Mouse (Mus musculus): ENCODE data around the gene Kl. TPM values are rescaled to one million over a fixed set of nuclear protein-coding genes. Genes with fewer than 3 reads are reported as not detected.

Kl gene
- polyA plus RNA-seq, 1 experiment from 2014 or later = 37.2 TPM

DNA sequence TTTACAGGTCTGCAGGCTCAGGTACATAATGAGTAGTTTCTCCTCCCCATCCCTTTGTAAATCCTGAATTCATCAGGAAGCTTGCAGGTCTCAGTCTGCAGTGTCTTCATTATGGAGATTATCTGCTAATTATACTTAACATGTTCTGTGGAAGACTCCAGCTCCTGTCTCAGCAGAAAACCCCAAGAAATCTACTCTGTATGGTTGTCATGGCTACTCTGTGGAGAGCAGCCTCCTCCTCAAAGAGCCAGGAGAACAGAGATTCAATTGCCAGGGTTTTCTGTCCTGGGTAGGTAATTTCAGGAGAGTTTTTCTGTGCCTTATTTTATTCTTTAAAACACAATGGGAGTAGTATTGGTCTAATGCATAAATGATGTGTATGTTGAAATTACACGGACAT lies 70.5 kb downstream of the Kl start:
- Histone ChIP-seq H3K9me3 (ENCODE audit: low read length) (no peaks in the 10 kb centered on the region), H3K4me3 (ENCODE audit: low read length) (no peak overlapping the region), H3K27ac (ENCODE audit: low read length) (no peak overlapping the region), H3K36me3 (ENCODE audit: insufficient read depth, low read length) (no peaks in the 10 kb centered on the region), H3K4me2 (replicated peaks; ENCODE audit: low read depth, low read length) (peak overlapping the region; percentile 5; the same call in 1 of the 2 replicates), H3K9ac (replicated peaks; ENCODE audit: low read length) (no peak overlapping the region), H3K27me3 (ENCODE audit: insufficient read depth, low read length) (no peaks in the 10 kb centered on the region), H3K4me1 (ENCODE audit: insufficient read depth, low read length) (peaks cover 14% of the 10 kb centered on the region; the same call in 1 of the 2 replicates)
- ATAC-seq (ENCODE audit: low FRiP score, low TSS enrichment) = no peak
- WGBS = 23% methylated on average over 1 of the region's 1 CpGs

DNA sequence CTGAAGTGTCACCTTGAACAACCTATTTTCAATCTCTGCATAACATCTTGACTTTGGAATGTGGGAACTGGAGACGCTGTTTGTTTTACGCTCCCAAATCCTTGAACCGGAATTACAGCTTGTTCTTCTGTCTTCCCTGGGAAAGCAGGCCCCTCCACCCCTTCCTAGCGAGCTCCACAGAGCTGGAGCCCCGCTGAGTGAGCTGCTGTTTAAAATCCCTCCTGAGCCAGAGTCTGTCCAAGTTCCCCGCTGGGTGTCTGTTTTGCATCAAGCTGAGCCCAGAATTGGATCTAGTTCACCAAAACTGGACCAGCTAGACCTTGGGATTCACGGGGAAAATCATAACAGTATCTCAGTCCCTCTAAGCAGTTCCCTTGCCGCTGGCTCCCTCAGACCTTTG lies 71.1 kb downstream of the Kl start:
- no peak overlapping the region for H3K4me3 ChIP-seq (ENCODE audit: low read length)
- H3K36me3 ChIP-seq (ENCODE audit: insufficient read depth, low read length) = no peaks in the 10 kb centered on the region
- no peak for ATAC-seq (ENCODE audit: low FRiP score, low TSS enrichment)
- no peaks in the 10 kb centered on the region for H3K27me3 ChIP-seq (ENCODE audit: insufficient read depth, low read length)
- WGBS = 11% methylated on average over 8 of the region's 8 CpGs
- H3K4me2 ChIP-seq (replicated peaks; ENCODE audit: low read depth, low read length) = peak overlapping the region; percentile 5
- H3K9me3 ChIP-seq (ENCODE audit: low read length) = no peaks in the 10 kb centered on the region
- no peak overlapping the region; the same call in 1 of the 2 replicates for H3K9ac ChIP-seq (replicated peaks; ENCODE audit: low read length)
- peaks cover 14% of the 10 kb centered on the region; the same call in 1 of the 2 replicates for H3K4me1 ChIP-seq (ENCODE audit: insufficient read depth, low read length)
- no peak overlapping the region for H3K27ac ChIP-seq (ENCODE audit: low read length)

DNA sequence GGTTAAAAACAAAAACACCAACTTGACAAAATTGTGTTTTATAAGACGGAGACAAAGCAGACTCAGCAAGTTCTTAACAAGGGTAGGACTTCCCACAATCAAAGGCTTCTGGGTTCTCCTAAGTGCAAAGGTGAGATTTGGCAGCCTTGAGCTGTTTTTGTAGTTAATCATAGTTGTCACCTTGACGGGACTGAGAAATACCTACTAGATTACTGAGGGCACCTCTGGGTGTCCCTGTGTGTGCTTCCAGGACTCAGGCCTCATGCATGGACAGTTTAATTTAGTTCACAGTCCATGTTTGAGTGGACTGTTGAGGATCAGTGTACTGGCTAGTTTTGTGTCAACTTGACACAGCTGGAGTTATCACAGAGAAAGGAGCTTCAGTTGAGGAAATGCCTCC lies 72.1 kb downstream of the Kl start:
- no peaks in the 10 kb centered on the region for H3K36me3 ChIP-seq (ENCODE audit: insufficient read depth, low read length)
- H3K4me2 ChIP-seq (replicated peaks; ENCODE audit: low read depth, low read length) = no peak overlapping the region
- H3K4me1 ChIP-seq (ENCODE audit: insufficient read depth, low read length) = peaks cover 11% of the 10 kb centered on the region; the same call in 1 of the 2 replicates
- no peak overlapping the region for H3K9ac ChIP-seq (replicated peaks; ENCODE audit: low read length)
- ATAC-seq (ENCODE audit: low FRiP score, low TSS enrichment) = no peak
- H3K9me3 ChIP-seq (ENCODE audit: low read length) = no peaks in the 10 kb centered on the region
- H3K4me3 ChIP-seq (ENCODE audit: low read length) = no peak overlapping the region
- WGBS = 61% methylated on average over 2 of the region's 2 CpGs
- no peaks in the 10 kb centered on the region for H3K27me3 ChIP-seq (ENCODE audit: insufficient read depth, low read length)
- H3K27ac ChIP-seq (ENCODE audit: low read length) = no peak overlapping the region

DNA sequence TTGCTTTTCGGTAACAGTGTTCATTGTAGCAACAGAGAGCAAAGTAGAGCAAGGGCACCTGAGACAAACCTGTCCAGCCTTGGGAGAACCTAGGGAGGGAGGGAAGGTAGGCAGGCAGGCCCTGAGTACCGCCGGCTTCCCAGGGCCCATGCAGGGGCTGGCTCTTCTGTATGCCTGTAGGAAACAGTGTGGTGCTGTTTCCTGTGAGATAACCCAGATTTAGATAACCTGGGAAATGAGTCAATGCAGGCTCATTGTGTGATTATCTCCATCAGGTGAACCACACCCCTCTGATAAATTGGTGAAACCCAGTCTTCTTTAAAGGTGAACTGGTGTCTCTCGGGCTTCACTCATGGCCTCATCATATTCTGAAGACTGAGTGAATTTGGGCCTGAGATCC lies 73.7 kb downstream of the Kl start:
- Histone ChIP-seq H3K27ac (ENCODE audit: low read length) (no peak overlapping the region), H3K9me3 (ENCODE audit: low read length) (no peaks in the 10 kb centered on the region), H3K4me2 (replicated peaks; ENCODE audit: low read depth, low read length) (no peak overlapping the region), H3K9ac (replicated peaks; ENCODE audit: low read length) (no peak overlapping the region), H3K4me3 (ENCODE audit: low read length) (no peak overlapping the region), H3K36me3 (ENCODE audit: insufficient read depth, low read length) (no peaks in the 10 kb centered on the region), H3K4me1 (ENCODE audit: insufficient read depth, low read length) (peaks cover 7% of the 10 kb centered on the region; the same call in 1 of the 2 replicates), H3K27me3 (ENCODE audit: insufficient read depth, low read length) (no peaks in the 10 kb centered on the region)
- no peak for ATAC-seq (ENCODE audit: low FRiP score, low TSS enrichment)
- 93% methylated on average over 4 of the region's 4 CpGs for WGBS

DNA sequence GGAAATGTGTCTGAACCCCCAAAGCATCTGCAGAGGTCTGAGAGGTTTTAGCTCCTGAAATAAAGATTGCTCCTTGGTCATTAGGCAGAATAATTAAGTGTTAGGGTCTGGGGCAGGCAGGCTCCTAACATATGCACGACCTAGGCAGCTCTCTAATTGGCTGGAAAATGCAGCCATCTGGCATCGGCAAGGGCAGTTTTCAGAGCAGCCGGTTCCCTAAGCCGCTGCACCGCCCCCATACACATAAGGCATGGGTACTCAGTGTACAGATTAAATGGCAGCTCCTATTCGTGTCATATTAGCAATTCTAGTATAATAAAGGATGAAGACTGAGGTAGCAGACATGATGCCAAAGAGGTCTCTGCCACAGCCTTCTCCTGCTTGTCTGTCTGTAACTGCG lies 74.8 kb downstream of the Kl start:
- H3K27me3 ChIP-seq (ENCODE audit: insufficient read depth, low read length) = no peaks in the 10 kb centered on the region
- H3K4me1 ChIP-seq (ENCODE audit: insufficient read depth, low read length) = peaks cover 13% of the 10 kb centered on the region; the same call in 1 of the 2 replicates
- no peaks in the 10 kb centered on the region for H3K9me3 ChIP-seq (ENCODE audit: low read length)
- H3K9ac ChIP-seq (replicated peaks; ENCODE audit: low read length) = no peak overlapping the region
- no peak overlapping the region for H3K4me3 ChIP-seq (ENCODE audit: low read length)
- ATAC-seq (ENCODE audit: low FRiP score, low TSS enrichment) = no peak
- H3K4me2 ChIP-seq (replicated peaks; ENCODE audit: low read depth, low read length) = no peak overlapping the region
- H3K36me3 ChIP-seq (ENCODE audit: insufficient read depth, low read length) = no peaks in the 10 kb centered on the region
- 57% methylated on average over 7 of the region's 7 CpGs for WGBS
- no peak overlapping the region for H3K27ac ChIP-seq (ENCODE audit: low read length)

DNA sequence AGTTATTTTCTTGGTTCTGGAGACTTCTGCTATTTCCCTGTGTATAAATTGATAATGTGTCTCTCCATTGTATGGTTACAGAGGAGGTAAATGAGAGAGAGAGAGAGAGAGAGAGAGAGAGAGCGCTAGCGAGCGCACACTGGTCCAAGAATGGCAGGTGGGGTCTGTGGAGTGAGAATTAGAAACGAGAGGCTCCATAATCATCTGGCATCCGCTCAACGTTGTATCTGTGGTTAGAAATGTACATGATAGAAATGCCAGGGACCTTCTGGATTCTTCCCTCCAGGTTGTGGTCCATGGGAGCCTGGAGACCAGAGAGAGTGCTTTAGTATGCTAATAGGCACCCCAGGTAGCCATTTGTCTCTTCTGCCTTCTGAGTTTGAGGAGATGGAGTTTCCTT lies 76.5 kb downstream of the Kl start:
- WGBS = 80% methylated on average over 6 of the region's 6 CpGs
- Histone ChIP-seq H3K4me3 (ENCODE audit: low read length) (no peak overlapping the region), H3K27me3 (ENCODE audit: insufficient read depth, low read length) (no peaks in the 10 kb centered on the region), H3K4me2 (replicated peaks; ENCODE audit: low read depth, low read length) (no peak overlapping the region), H3K4me1 (ENCODE audit: insufficient read depth, low read length) (peaks cover 6% of the 10 kb centered on the region; the same call in 1 of the 2 replicates), H3K36me3 (ENCODE audit: insufficient read depth, low read length) (no peaks in the 10 kb centered on the region), H3K9me3 (ENCODE audit: low read length) (no peaks in the 10 kb centered on the region), H3K9ac (replicated peaks; ENCODE audit: low read length) (no peak overlapping the region), H3K27ac (ENCODE audit: low read length) (no peak overlapping the region)
- ATAC-seq (ENCODE audit: low FRiP score, low TSS enrichment) = no peak

DNA sequence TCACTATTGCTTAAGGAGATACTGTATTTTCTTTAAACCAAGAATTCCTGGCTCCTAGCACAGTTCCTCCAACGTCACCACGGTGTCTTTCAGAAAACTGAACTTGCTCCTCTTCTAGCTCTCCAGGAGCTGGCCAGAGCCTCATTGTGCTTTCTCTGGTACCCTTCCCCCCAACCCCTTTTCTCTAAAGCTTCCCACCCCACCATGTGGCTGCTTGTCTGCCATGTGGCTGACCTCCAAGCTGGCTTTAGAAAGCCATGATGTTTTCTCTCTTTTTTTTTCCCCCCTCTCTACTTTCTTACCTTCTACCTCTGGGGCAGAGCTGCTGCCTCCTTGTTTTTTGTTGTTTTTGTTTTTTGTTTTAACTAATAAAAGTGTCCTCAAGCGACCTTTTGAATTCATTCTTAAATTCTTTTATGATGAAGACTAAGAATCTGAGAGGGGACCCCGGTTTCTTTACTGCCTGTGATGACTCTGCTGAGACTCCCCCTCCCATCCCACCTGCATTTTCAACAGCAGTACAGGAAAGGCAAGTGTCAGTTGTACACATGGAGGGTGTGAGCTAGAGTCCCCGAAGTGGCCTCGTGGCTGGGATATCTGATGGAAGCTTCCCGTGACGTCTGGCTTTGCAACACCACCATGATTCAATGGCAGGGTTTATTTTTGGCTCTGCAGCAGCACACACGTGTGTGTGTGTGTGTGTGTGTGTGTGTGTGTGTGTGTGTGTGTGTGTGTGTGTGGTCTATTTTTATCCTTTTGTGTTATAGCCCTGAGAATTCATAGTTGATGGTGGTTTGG lies 82.5 kb downstream of the Kl start:
- no peak overlapping the region for H3K9ac ChIP-seq (replicated peaks; ENCODE audit: low read length)
- H3K27ac ChIP-seq (ENCODE audit: low read length) = no peak overlapping the region
- H3K9me3 ChIP-seq (ENCODE audit: low read length) = no peaks in the 10 kb centered on the region
- WGBS = 60% methylated on average over 9 of the region's 9 CpGs
- no peak for ATAC-seq (ENCODE audit: low FRiP score, low TSS enrichment)
- peaks cover 6% of the 10 kb centered on the region; the same call in 1 of the 2 replicates for H3K4me1 ChIP-seq (ENCODE audit: insufficient read depth, low read length)
- H3K36me3 ChIP-seq (ENCODE audit: insufficient read depth, low read length) = peaks cover 15% of the 10 kb centered on the region; the same call in 1 of the 2 replicates
- no peak overlapping the region for H3K4me2 ChIP-seq (replicated peaks; ENCODE audit: low read depth, low read length)
- H3K4me3 ChIP-seq (ENCODE audit: low read length) = no peak overlapping the region
- no peaks in the 10 kb centered on the region for H3K27me3 ChIP-seq (ENCODE audit: insufficient read depth, low read length)

DNA sequence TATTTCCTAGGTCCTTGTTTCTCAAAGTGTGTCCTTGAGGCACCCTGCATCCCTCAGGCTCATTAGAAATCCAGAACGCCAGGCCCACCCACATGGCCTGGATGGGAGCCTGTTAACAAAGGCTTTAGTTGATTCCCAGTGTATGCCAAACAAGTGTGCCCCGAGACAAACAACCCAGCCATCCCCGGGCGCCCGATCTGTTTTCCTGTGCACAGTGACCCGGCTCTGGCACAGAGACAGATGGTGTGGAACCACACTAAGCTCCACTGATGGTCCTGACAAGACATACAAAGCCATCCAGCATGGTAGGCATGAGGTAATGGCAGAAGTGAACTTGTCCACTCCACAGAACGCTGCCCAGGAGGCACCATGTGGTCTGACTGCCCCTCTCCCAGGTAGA lies 85.5 kb downstream of the Kl start:
- Histone ChIP-seq H3K4me3 (ENCODE audit: low read length) (no peak overlapping the region), H3K27ac (ENCODE audit: low read length) (no peak overlapping the region), H3K4me1 (ENCODE audit: insufficient read depth, low read length) (no peaks in the 10 kb centered on the region), H3K9me3 (ENCODE audit: low read length) (no peaks in the 10 kb centered on the region), H3K27me3 (ENCODE audit: insufficient read depth, low read length) (no peaks in the 10 kb centered on the region), H3K4me2 (replicated peaks; ENCODE audit: low read depth, low read length) (no peak overlapping the region), H3K9ac (replicated peaks; ENCODE audit: low read length) (no peak overlapping the region), H3K36me3 (ENCODE audit: insufficient read depth, low read length) (peaks cover 31% of the 10 kb centered on the region)
- WGBS = 89% methylated on average over 7 of the region's 7 CpGs
- ATAC-seq (ENCODE audit: low FRiP score, low TSS enrichment) = no peak

DNA sequence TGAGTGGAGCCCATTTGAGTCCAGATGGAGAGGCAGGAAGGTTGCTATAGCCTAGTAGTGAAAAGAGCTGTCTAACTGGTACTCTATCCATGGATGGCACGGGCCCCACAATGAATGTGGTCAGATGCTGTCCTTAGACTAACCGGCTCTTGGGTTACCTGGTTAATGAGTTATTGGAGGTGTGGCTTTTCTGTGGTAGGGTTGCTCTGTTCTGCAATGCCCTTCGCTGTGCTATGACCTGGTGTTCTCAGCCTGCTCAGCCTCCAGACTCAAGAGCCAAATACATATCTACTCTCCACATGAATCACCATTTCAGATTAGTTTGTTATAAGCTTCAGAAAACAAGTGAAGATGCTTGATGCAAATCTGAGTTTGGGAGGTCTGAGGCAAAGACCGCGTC lies 90.5 kb downstream of the Kl start:
- no peak overlapping the region for H3K4me2 ChIP-seq (replicated peaks; ENCODE audit: low read depth, low read length)
- H3K4me1 ChIP-seq (ENCODE audit: insufficient read depth, low read length) = no peaks in the 10 kb centered on the region
- no peak overlapping the region for H3K4me3 ChIP-seq (ENCODE audit: low read length)
- H3K36me3 ChIP-seq (ENCODE audit: insufficient read depth, low read length) = peaks cover 27% of the 10 kb centered on the region
- ATAC-seq (ENCODE audit: low FRiP score, low TSS enrichment) = peak; percentile 85; the same call in 1 of the 2 replicates
- no peaks in the 10 kb centered on the region for H3K27me3 ChIP-seq (ENCODE audit: insufficient read depth, low read length)
- 77% methylated on average over 5 of the region's 5 CpGs for WGBS
- no peaks in the 10 kb centered on the region for H3K9me3 ChIP-seq (ENCODE audit: low read length)
- H3K9ac ChIP-seq (replicated peaks; ENCODE audit: low read length) = no peak overlapping the region
- H3K27ac ChIP-seq (ENCODE audit: low read length) = no peak overlapping the region

All from kidney, embryonic 16.5 days (tissue).